Comparison of ENCODE assay signal across 9 mouse cellular contexts in the genomic region with DNA sequence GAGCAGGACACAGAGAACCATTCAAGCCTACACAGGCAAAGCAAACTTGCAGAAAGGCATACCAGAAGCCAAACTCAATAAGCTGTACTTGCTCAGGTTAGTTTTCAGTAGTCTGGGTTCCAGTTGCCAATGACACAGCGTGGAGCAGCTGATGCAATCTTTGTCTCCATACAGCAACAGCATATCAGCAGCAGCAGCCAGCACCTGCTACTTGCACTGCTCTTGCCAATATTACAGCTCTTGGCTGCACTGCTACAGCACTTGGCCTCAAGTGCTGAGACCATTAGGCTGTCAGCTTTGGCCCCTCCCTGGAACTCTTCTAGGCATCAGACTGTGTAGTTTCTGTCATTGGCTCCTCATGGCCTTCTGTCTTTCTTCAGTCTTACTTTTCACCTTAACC. TPM values are rescaled to one million over a fixed set of nuclear protein-coding genes. Genes with fewer than 3 reads are reported as not detected.
DNase-seq lines count a peak whose midpoint lies in the region; ATAC-seq and TF ChIP-seq lines count a peak whose summit lies in the region.
"Had no signal": no experiment of that assay in that cellular context is flagged by ENCODE, and none has a peak within 500 bp of the region (broad histone marks: within the 10 kb centered on the region; RNA-seq: fewer than 3 reads in every experiment).

No protein-coding gene starts in this region.

- DNase-seq in adrenal gland, postnatal 14 days = peak; percentile 20
- DNase-seq in adrenal gland, adult 8-10 months = no peak
- peak; percentile 10 for DNase-seq in layer of hippocampus, adult 11-12 months (ENCODE audit: low spot score)
- DNase-seq in layer of hippocampus, postnatal 25 days (ENCODE audit: extremely low spot score in 1 of 2, low spot score in 1 of 2) = no peak
- DNase-seq in forebrain, postnatal 0 days = peak; percentile 49
- DNase-seq in lung, postnatal 36 days = peak; percentile 29
- no peak for DNase-seq in left cerebral cortex, postnatal 36 days (ENCODE audit: low spot score in 2 of 2)
- no peak for DNase-seq in urinary bladder, postnatal 25 days (ENCODE audit: low spot score)

- no peaks in the 10 kb centered on the region for H3K9me3 ChIP-seq in forebrain, postnatal 0 days (ENCODE audit: low read length)

- H3K4me2 ChIP-seq in forebrain, postnatal 0 days (ENCODE audit: low read depth) = no peak overlapping the region

- no peak overlapping the region for H3K9ac ChIP-seq in forebrain, postnatal 0 days

- no peak overlapping the region for H3K27ac ChIP-seq in forebrain, postnatal 0 days (ENCODE audit: low read depth, low read length)

- no peak overlapping the region for H3K4me3 ChIP-seq in forebrain, postnatal 0 days (ENCODE audit: low read depth, low read length)

- 57% methylated on average over 1 of the region's 1 CpGs for WGBS in forebrain, postnatal 0 days

- peak; percentile 93 for ATAC-seq in forebrain, postnatal 0 days

- intact Hi-C loops in left cerebral cortex, postnatal 36 days (cut with DNase I) = no loop called here

- H3K27me3 ChIP-seq in forebrain, postnatal 0 days (ENCODE audit: insufficient read depth, low read length) = no peaks in the 10 kb centered on the region

- no peak for TF ChIP-seq CTCF in forebrain, postnatal 0 days (IDR thresholded peaks at IDR 0.05; ENCODE audit: low read depth)

- H3K4me1 ChIP-seq in forebrain, postnatal 0 days (ENCODE audit: insufficient read depth) = no peaks in the 10 kb centered on the region

- H3K36me3 ChIP-seq in forebrain, postnatal 0 days (ENCODE audit: insufficient read depth) = no peaks in the 10 kb centered on the region

RNA-seq across cellular contexts. Expression of a gene that starts 44.4 kb away (rescaled TPM):
- 2.2 and 2.6 TPM in 2 replicates for total RNA-seq in adrenal gland, postnatal 14 days (2021)
- total RNA-seq in adrenal gland, adult 8-10 months (2022) = under 1 TPM; 0.25 to 0.62 (median 0.57) TPM
- total RNA-seq in layer of hippocampus, postnatal 25 days (2021) = 100 to 1,000 TPM; 111 to 113 TPM
- 32.1 and 49.3 TPM in 2 replicates for total RNA-seq in forebrain, postnatal 0 days (2014; rRNA removed)
- 16.6 and 18.3 TPM in 2 replicates for polyA plus RNA-seq in forebrain, postnatal 0 days (2015; fragmentation: Nextera tagmentation; extraction: Ambion mirVana)
- 100 to 1,000 TPM; 103 to 110 TPM for total RNA-seq in left cerebral cortex, postnatal 36 days (2021)
- total RNA-seq: granulocyte monocyte progenitor cell, adult 5-6 weeks had no signal

Comparison
In these comparisons a context has a peak if more than half of its experiments do, and no peak if none do; other contexts are left out.
1. DNase-seq: peak in adrenal gland, postnatal 14 days (single experiment), layer of hippocampus, adult 11-12 months (single experiment), forebrain, postnatal 0 days (single experiment) and lung, postnatal 36 days (single experiment); none in adrenal gland, adult 8-10 months (single experiment), layer of hippocampus, postnatal 25 days (0 of 2), left cerebral cortex, postnatal 36 days (0 of 2) and urinary bladder, postnatal 25 days (single experiment).